Mouse (Mus musculus) right cerebral cortex, postnatal 36 days (tissue): Measurements from ENCODE around the gene Olfr1357.
A peak's percentile ranks its signal among the peaks of the same experiment; 100 is the strongest.
"Not testable (repeated sequence)": the region's sequence is repeated elsewhere in the genome, so short reads cannot be mapped to it uniquely, and the experiment has no call there.

ENCODE experiments used
- DNase-seq, 2 experiments: peaks; one replicate each; pipeline ENCODE4 v3.0.0; 2022; ENCODE audit warnings: low spot score in 2 of 2, mixed read lengths in 1 of 2

The Olfr1357 gene

DNA sequence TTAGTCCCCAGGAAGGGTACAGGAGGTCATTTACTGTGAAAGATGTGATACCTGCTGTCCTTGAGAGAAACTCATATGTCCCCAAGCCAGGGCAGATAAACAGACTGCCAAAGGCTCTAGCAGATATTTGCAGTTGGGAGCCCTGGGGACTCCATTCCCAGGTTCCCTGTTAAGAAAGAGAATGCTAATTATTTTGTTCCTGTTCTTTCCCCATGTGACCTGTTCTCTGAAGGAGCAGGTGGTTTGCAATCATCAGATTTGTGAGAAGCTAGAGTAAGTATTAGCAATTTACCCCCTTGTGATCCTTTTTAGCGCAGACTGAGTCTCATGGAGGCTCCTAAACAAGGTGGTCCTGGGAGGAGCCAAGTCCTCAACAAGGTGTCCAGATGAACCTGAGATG, at the start of gene Olfr1357:
Gene Olfr1357, minus strand, starts transcription at position 101 of the 400 bp plus-strand sequence.
- DNase-seq: no peak

DNA sequence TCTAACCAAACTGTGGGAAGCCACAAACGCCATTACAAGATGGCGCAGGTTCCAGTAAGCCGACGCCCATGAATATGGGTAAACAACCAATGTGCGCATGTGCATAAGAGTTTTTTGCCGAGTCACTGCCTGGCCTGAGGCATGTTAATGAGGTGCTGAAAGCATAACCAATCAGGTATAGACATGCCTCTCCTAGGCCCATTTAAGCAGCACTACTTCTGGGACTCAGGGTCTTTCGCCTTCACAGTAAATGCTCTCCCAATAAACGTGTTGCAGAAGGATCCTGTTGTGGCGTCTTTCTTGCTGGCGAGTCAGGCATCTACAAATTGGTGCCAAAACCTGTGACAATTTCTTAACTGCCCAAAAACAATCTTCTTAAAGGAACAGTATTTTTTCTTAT, 48.8 kb upstream of the Olfr1357 start:
- DNase-seq: not testable (repeated sequence)

DNA sequence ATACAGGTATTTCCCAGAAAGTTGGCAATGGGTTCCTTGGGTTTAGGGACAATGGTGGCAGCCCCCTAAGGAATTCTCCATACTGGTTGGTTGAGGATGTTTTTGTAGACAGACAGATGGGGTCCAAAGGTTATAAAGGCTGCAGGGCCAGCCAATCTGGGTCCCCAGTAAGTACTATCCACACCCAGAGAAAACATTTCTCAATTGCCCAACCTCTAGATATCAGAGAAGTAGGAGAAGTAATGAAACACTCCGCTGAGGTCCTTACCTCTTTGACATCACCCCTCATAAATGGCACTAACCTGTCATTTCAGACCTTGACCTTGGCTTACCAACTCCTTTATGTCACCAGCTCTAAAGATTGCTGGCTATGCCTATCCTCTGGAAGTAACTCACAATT, 46.7 kb upstream of the Olfr1357 start:
- DNase-seq: no peak

DNA sequence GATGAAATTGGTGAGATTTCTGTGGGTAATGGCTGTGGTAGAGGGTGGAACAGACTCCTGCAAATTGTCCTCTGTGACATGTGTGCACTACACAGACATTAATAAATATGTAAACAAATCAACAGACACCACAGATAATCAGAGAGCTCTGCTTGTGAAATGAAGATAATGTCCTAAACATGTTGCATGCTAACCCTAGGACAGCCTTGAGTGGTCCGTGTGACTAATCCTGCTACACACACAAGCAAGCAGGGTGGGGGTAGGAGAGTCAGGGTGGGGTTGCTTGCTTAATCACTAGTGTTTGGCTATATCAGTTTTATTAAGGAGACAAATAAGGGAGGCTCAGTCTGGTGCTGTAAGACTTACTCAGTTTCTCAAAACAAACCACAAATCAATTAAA, 43.3 kb upstream of the Olfr1357 start:
- no peak for DNase-seq

DNA sequence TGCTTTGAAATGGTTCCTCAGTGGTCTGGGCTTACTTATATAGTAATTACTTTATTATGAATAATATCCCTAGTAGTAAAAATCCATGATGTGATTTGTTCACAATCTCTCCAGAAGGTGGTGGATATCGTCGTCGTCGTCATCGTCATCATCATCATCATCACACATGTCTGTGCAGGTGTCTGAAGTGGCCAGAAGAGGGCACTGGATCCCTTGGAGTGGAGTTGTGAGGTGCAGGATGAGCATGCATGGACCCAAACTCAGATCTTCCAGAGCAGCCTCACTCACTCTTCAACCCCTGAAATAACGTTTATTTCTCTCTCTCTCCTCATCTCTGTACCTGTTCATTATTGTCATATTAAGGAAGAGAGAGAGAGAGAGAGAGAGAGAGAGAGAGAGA, 14.4 kb upstream of the Olfr1357 start:
- peak; percentile 12 to 18 for DNase-seq

DNA sequence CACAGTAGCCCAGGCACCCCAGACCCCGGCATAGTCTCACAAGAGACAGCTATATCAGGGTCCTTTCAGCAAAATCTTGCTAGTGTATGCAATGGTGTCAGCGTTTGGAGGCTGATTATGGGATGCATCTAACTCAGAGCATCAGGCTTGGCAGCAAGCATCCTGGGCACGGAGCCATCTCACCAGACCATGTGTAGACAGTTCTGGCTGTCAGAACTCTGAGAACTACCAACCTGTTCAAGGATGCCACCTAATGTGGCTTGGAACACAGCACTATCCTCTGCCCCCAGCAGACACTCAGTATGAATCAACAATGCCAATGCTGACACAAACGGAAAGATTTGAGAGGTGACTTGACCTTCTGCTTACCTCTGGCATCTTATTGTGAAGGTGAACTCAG, 12.3 kb upstream of the Olfr1357 start:
- peak; percentile 2 to 3 for DNase-seq

DNA sequence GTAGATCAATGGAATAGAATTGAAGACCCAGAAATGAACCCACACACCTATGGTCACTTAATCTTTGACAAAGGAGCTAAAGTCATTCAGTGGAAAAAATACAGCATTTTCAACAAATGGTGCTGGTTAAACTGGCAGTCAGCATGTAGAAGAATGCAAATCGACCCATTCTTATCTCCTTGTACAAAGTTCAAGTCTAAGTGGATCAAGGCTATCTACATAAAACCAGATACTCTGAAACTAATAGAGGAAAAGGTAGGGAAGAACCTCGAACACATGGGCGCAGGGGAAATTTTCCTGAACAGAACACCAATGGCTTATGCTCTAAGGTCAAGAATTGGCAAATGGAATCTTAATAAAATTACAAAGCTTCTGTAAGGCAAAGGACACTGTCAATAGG, 5.3 kb upstream of the Olfr1357 start:
- DNase-seq: not testable (repeated sequence)

DNA sequence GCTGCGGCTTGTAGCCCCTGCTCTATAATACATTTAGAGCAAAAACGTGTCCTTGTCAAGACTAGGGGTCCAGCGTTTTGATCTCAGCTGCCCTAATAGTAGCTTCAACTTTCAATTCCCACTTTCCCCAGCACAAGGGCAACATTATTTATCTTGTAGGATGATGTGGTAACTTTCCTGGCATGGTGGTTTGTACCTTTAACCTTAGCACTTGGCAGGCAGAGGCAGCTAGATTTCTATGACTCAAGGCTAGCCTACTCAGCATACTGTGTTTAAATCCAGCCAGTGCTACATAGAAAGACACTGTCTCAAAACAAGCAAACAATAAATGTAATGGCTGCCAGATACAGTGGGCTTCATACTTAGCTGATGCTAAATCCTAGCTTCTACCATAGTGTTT, 10.3 kb downstream of the Olfr1357 start:
- DNase-seq: no peak

DNA sequence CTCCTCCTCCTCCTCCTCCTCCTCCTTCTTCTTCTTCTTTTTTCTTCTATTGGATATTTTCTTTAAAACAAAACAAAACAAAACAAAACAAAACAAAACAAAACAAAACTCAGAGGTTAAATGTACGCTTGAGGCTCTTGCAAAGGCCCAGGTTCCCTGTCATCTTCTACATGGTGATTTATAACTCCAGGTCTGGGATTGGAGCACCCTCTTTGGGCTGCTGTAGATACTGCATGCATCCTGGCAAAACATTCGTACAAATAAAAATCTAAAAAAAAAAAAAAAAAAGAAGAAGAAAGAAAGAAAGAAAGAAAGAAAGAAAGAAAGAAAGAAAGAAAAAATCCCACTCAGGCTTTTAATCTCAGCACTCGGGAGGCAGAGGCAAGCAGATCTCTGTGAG, 12.8 kb downstream of the Olfr1357 start:
- DNase-seq: no peak

DNA sequence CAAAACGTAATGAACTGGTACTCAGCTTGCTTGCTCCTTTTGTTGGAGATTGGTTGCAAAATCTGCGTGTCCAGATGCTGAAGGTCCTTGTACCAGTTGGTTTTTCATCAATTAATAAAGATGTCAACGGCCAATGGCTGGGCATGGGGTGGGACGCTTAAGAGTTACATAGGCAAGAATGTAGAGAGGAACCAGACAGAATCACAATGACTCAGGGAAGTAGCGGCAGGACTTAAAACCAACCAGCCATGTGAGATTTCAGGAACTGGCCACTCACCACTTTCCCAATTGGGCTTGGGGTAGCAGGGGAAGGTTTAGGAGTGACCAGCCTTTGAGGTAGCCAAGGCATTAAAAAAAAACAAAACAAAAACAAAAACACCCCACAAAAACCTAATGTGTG, 18.0 kb downstream of the Olfr1357 start:
- DNase-seq: no peak

DNA sequence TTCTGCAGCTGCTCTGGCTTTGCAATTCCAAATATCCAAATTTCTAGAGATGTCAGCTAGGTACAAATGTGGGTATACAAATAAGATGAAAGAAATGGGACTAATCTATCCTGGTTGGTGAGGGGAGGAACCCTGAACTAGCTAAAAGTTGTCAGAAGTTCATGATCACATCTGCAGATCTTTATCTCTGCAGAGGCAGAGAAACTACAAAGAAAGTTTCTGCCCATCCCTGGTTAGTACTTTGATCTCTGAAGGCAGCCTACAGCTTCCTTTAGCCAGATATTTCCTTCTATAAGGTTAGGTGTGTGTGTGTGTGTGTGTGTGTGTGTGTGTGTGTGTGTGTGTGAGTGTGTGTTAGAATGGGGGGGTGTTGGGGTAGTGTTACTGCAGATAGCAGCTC, 23.3 kb downstream of the Olfr1357 start:
- DNase-seq: no peak

DNA sequence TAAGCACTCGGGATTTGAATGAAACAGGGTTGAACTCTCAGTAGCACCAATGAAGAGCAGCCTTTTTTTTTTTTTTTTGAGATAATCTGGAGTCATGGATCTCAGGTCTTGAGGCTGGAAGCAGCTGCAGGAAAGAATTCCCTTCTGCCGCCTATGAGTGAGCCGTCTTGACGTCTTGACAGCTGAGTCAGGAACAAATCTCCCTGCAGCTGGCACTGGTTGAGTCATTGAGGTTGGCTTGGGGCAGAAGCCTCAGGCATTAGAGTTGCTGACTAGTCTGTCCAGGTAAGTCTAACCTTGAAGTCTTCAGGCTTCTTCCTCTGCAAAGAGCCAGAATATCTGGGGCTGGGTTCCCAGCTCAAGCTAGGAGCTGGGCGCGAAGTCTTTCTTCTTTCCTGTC, 23.7 kb downstream of the Olfr1357 start:
- no peak for DNase-seq

DNA sequence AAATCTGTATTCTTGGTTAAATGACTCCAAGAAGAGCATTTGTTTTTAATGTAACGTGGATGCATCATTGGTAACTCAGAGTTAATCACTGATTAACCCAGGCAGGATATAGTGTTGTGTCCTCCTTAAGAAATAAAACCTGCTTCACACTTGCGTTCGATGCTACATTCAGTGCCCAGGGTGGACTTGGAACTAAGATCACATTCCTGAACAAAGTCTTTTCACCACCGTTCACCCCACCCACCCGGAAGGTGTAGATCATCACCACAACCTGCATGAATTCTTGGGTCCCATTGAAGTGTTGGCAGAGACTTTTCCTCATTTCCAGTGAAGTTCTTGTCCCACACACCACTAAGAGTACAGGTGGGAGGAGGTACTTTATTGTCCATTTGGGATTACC, 24.1 kb downstream of the Olfr1357 start:
- no peak for DNase-seq

DNA sequence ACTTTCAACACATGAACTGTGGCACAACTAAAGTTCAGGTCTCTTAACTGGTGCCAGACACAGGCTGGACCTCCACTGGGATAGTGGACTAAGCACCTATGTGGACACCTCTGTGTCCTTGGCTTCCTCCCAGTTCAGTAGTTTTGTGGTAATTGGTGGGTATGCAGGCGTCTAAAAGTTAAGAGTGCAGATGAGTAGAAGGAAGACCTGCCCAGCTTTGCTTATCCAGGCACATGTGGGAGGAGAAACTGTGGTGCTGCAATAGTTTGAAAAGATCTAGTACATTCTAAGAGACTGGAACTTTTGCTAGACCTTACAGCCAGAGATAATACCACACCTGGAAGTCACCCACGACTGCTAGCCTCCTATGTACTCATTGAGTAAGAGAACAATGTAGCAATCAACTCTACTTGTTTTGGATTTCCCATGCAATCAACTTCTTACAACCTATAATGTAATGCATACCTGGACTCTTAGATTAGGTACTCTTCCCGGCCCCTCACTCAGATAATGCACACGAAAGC, 25.0 kb downstream of the Olfr1357 start:
- DNase-seq: no peak

DNA sequence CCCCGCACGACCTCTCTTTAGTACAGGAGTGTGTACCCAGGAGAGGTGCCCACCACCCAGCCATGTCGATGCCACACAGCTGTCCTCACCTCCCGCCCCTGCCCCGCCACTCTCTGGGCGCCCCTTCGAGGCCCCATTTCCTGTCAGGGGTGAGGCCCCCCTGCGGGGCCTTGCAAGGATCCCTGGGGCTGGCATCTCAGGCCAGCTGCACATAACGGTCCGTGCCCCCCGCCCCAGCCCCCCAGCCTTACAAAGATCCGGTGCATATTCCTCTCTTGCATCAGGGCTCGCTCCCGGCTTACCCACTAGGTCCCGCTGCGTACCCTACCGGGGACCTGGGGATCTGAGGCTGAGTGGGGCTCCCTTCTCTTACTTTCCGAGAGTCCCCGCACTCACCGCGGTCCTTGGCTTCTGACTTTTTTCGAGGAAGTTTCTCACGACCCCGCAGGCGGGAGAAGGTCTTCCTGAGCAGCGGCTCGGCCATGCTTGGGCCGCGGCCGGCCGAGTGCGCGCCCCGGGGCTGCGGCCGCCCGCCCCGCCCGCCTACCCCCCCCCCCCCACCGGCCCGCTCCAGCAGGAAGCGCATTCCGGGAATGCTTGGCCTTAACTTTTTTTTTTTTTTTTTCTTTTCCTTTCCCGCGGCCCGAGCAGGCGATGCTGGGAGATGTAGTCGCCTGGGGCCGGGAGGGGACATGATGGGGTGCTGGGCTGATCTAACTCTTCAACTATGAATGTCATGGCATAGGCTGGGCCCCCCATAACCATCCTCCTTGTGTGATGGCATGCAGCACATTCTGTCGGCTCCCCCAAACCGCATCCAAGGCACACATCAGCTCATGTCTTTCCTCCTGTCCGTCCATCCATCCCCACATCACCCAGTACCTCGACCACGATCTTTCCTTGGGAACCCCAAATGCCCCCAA, 26.2 kb downstream of the Olfr1357 start, which contains the start of gene Syde1:
Gene Syde1, minus strand, starts transcription at position 559 of the 923 bp plus-strand sequence.
- DNase-seq: no peak

DNA sequence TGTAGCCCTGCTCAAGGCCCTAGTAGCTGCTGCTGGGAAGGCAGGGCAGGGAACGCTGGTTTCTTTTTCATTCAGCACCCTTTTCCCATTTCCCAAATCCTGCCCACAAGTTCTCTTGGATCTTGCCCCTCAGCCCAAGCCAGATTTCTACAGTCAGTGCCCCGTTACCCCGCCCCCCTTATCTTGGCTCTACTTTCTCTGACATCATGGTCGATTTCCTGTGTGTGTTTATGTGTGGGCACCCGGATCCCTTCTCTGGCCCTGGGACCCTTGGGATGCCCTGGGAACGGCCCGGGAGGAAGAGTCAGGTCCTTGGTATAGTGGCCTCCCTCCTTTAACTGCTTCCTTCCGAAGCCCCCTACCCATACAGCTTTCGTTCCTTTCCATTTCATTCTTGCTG, 27.1 kb downstream of the Olfr1357 start:
- DNase-seq: no peak

DNA sequence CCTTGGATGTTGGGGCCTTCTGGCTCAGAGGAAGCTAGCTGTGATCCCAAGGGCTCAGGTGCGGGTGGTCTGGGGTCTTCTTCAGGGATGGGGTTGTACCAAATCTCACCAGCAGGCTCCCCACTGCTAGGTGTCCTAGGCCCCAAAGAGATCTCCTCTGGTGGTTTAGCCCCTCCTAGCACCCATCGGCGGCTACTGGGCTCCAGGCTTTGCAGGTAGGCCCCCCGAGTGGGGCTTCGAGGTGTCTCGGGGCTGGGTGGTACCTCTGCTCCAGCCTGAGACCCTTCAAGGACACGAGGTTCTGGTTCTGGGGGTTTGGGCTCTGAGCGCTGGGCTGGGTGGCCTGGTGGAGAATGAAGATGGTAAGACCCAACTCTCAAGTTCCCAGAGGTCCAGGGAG, 28.0 kb downstream of the Olfr1357 start:
- DNase-seq: no peak

DNA sequence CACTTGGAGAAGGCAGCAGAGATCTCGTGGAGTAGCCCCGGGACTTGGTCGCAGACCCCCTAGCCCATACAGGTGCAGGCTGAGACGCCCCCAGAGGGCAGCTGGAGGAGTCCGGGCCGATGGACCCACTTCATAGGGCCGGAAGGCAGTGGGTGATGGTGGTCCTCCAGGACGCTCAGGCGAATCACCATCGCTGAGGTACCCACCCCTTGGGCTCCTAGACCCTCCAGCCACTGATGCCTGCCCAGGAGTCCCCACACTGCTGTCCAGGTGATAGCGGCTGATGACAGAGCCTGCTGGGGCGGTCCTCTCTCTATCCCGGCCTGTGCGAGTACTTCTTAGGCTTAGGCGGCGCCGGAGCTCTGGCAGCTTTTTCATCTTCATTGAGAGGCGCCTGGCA, 28.6 kb downstream of the Olfr1357 start:
- no peak for DNase-seq

DNA sequence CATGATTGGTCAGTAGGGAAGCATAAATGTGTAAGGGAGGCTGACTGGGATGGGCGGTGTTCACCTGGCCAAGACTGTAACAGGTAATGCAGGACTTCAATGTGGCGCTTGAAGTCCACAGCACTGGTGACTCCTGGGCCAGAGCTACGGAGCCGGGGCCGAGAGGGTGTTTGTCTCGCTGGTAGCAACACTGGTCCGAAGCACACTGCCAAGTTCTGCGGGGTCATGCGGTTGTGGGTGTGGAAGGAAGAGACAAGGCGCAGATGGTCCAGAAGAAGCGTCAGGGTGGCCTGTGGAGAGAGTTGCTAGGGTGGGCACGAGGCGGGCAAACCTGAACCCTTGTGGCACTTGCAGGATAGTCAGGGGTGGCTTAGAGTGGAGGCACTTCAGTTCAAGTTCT, 31.8 kb downstream of the Olfr1357 start:
- DNase-seq: no peak

DNA sequence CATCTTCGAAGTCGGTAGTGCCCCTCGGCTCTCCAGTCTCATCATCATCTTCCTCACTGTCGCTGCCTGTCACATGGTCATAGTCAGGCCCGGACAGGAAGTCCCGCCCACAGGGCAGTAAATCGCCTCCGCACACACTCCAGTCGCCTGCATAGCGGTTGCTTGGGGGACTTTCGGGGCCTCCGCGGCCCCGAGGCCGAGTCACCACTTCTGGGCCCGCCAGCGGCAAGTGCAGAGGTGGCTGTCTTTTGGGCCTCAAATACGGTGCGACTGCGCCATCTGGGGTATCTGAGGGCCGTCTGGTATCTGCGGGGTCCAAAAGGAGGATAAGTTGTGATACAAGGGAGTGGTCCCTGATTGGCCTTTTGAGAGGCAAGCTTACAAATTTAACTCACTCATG, 32.3 kb downstream of the Olfr1357 start:
- DNase-seq: no peak

DNA sequence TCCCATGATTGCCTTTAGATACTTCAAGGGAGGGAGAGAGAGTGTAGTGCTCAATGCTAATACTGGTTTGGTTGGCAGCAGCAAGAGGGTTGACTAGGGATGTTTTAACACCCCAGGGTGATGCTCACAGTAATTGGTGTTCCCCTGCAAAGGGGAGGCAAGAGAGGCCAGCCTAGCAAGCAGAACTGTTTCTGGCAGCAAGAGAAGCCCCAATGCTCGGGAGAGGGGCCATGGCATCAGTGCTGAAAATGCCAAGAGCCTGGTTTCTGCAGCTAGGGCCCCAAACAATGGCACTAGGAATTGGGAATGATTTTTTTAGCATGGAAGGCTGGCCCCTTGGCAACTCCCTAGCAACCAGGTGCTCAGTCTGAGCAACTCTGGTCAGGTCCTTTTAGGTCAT, 32.9 kb downstream of the Olfr1357 start:
- no peak for DNase-seq

DNA sequence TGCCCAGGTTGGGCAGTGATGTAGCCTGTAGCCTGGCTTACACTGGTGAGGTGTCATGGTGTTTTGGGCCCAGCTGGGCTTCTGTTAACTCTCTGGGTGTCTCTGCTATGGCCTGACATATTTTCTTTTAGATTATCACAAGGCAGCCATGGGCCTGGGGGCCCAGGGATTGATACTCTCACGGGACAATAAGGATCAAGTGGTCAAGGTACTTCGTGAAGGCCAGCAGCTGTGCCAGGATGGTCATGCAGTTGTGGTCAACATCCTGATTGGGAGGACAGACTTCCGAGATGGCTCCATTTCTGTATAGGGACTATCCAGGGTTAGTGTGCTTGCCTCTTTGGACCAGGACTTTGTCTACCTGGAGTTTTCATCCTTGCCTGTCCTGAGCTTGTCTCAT, 33.9 kb downstream of the Olfr1357 start:
- no peak for DNase-seq

DNA sequence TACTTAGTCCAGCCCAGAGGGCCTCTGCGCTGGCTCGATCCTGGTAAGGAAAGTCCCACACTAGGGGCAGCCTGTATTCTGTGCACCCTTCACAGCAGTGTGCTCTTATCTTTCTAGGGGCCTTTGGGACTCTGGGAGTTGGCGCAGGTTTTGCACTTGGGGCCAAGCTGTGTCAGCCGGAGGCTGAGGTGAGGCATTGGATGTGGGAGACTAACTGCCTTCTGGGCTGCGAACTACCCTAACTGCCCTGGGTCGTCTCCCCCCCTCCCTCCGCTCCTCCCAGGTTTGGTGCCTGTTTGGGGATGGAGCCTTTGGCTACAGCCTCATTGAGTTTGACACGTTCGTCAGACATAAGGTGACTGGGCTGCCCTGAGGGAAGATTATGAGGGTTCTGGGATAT, 34.5 kb downstream of the Olfr1357 start:
- DNase-seq: no peak
